Mouse (Mus musculus) embryo, embryonic 10 days (tissue): ENCODE results near the gene Fibin.

ENCODE experiments used
- DNase-seq: peaks from one replicate; pipeline ENCODE4 v3.0.0-alpha.2; 2015; ENCODE audit warnings: low spot score

The Fibin gene

DNA sequence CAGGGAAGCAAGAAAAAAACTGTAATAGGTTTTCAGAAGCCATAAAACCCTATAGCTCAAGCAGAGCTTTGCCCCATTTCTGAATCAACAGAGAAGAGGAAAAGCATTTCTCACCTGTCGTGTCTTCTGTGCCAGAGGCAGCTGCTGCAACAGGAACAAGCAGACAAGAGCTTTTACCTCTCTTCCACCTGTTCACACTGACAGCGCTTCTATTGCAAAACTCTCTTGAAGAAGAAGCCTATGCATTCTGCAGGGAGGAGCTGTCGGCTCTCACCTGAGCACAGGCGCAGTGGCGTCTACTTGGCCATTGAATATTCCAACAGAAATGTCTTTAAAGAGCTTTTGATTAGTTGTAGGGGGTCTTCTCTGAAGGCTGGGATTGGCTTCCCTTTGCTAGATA lies 48.9 kb downstream of the Fibin start:
- DNase-seq = no peak

DNA sequence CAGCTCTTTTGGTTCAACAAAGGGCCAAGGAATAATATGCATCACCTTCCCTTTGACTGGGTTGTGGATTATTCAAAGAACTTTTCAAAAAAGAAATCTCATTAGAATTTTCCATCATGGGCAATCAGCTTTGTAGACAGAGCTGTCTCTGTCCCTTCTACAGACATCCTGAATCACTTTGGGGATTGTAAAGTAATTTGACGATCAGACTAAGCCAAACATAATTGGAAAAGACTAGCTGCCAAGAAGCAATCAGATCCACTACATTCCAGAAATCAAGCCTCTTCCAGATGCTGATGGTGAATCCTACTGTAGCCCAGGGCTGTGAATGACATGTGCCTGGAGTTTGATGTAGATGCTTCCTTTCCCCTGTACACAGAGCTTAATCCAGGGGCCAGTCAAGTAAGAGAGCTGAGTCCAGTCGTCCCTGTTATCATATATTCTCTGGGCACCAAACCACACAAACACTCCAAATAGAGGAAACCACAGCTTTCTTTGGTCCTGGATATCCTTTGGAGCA lies 49.6 kb downstream of the Fibin start:
- DNase-seq = no peak
